Mouse (Mus musculus): ENCODE results near the gene Anxa6. TPM values are rescaled to one million over a fixed set of nuclear protein-coding genes. Genes with fewer than 3 reads are reported as not detected.

Gene Anxa6
- 14.3 and 38.3 TPM in 2 replicates for polyA plus RNA-seq (2014; fragmentation: Nextera tagmentation; extraction: Ambion mirVana)

- Histone ChIP-seq H3K4me3 (replicated peaks; ENCODE audit: low read depth, low read length) (peak within 1 kb of the TSS; percentile 43), H3K9ac (replicated peaks; ENCODE audit: low read length) (peak within 1 kb of the TSS; percentile 48), H3K36me3 (ENCODE audit: control insufficient read depth, insufficient read depth, low read length) (no peaks in the 10 kb centered on the region), H3K4me2 (ENCODE audit: low read length) (peak within 1 kb of the TSS; percentile 81), H3K27me3 (ENCODE audit: control insufficient read depth, insufficient read depth, low read length) (peaks cover 9% of the 10 kb centered on the region), H3K27ac (replicated peaks; ENCODE audit: low read depth, low read length) (no peak within 1 kb of the TSS), H3K9me3 (ENCODE audit: control insufficient read depth, low read length) (no peaks in the 10 kb centered on the region), H3K4me1 (ENCODE audit: control insufficient read depth, insufficient read depth, low read length) (peaks cover 10% of the 10 kb centered on the region; the same call in 1 of the 2 replicates)
- ATAC-seq (ENCODE audit: low FRiP score, low TSS enrichment) (peak; percentile 85), DNase-seq (peak; percentile 77)
- under 1% methylated on average over 41 of the region's 41 CpGs for WGBS
Measured at GRCm38 (mm10) chr11:55033040-55033660, at the start of gene Anxa6. TSS of gene Anxa6 (minus strand) at chr11:55033445.

DNA sequence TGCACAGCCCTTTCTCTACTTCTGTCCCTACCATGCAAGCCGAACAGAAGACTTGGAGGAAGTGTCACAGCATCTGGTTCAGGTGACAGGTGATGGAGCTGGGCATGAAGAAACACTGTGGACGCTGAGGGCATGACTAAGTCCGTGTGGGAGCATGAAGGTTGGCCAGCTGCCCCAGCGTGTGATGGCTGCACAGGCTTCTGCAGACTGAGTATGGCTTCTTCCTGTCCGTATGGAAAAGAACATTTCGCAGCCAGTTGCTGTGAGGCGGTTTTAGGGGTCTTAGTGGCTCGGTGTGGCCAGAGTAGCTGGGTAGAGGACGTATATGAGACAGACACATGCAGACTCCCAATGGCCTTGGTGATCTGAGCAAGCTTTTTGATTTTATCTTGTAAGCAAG, 48.0 kb upstream of the Anxa6 start:
- 92% methylated on average over 9 of the region's 9 CpGs for WGBS
- no peak overlapping the region for H3K4me3 ChIP-seq (replicated peaks; ENCODE audit: low read depth, low read length)
- no peak for DNase-seq

GRCm38 (mm10) chr11:55079180-55079579, 45.9 kb upstream of the Anxa6 start:
- no peak for DNase-seq
- H3K27me3 ChIP-seq (ENCODE audit: control insufficient read depth, insufficient read depth, low read length) = no peaks in the 10 kb centered on the region
- no peaks in the 10 kb centered on the region for H3K9me3 ChIP-seq (ENCODE audit: control insufficient read depth, low read length)
- H3K4me3 ChIP-seq (replicated peaks; ENCODE audit: low read depth, low read length) = no peak overlapping the region
- H3K27ac ChIP-seq (replicated peaks; ENCODE audit: low read depth, low read length) = no peak overlapping the region
- H3K4me1 ChIP-seq (ENCODE audit: control insufficient read depth, insufficient read depth, low read length) = no peaks in the 10 kb centered on the region
- 73% methylated on average over 4 of the region's 4 CpGs for WGBS
- H3K36me3 ChIP-seq (ENCODE audit: control insufficient read depth, insufficient read depth, low read length) = no peaks in the 10 kb centered on the region
- H3K4me2 ChIP-seq (ENCODE audit: low read length) = no peak overlapping the region
- no peak overlapping the region for H3K9ac ChIP-seq (replicated peaks; ENCODE audit: low read length)
- ATAC-seq (ENCODE audit: low FRiP score, low TSS enrichment) = no peak

More for the DNA sequence above, 48.0 kb upstream of the Anxa6 start:
- Histone ChIP-seq H3K4me1 (ENCODE audit: control insufficient read depth, insufficient read depth, low read length) (no peaks in the 10 kb centered on the region), H3K9me3 (ENCODE audit: control insufficient read depth, low read length) (no peaks in the 10 kb centered on the region), H3K4me2 (ENCODE audit: low read length) (no peak overlapping the region), H3K27ac (replicated peaks; ENCODE audit: low read depth, low read length) (no peak overlapping the region), H3K36me3 (ENCODE audit: control insufficient read depth, insufficient read depth, low read length) (no peaks in the 10 kb centered on the region), H3K27me3 (ENCODE audit: control insufficient read depth, insufficient read depth, low read length) (no peaks in the 10 kb centered on the region), H3K9ac (replicated peaks; ENCODE audit: low read length) (no peak overlapping the region)
- ATAC-seq (ENCODE audit: low FRiP score, low TSS enrichment) = no peak

DNA sequence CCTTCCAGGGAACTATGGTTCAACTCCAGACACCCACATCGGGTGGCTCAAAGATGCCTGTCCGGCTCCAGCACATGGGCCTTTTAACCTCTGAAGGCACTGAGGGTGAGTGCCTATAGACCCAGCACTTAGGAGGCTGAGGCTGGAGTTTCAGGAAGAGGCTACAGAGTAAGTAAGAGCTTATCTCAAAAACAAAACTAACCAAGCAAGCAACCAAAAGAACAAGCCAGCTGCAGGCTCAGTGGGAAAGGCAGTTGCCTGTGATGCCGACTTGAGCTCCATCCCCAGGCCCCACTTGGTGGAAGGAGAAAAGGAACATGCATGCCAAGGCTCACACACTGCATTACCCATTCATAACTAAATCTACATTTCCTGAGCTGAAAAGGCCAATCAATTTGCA, 45.3 kb upstream of the Anxa6 start:
- 58% methylated on average over 3 of the region's 3 CpGs for WGBS
- H3K9ac ChIP-seq (replicated peaks; ENCODE audit: low read length) = no peak overlapping the region
- H3K4me3 ChIP-seq (replicated peaks; ENCODE audit: low read depth, low read length) = no peak overlapping the region
- peak overlapping the region; percentile 86; the same call in 1 of the 2 replicates for H3K4me2 ChIP-seq (ENCODE audit: low read length)
- no peak for ATAC-seq (ENCODE audit: low FRiP score, low TSS enrichment)
- no peak for DNase-seq
- no peaks in the 10 kb centered on the region for H3K36me3 ChIP-seq (ENCODE audit: control insufficient read depth, insufficient read depth, low read length)
- no peaks in the 10 kb centered on the region for H3K4me1 ChIP-seq (ENCODE audit: control insufficient read depth, insufficient read depth, low read length)
- H3K27me3 ChIP-seq (ENCODE audit: control insufficient read depth, insufficient read depth, low read length) = no peaks in the 10 kb centered on the region
- H3K27ac ChIP-seq (replicated peaks; ENCODE audit: low read depth, low read length) = no peak overlapping the region
- H3K9me3 ChIP-seq (ENCODE audit: control insufficient read depth, low read length) = no peaks in the 10 kb centered on the region

DNA sequence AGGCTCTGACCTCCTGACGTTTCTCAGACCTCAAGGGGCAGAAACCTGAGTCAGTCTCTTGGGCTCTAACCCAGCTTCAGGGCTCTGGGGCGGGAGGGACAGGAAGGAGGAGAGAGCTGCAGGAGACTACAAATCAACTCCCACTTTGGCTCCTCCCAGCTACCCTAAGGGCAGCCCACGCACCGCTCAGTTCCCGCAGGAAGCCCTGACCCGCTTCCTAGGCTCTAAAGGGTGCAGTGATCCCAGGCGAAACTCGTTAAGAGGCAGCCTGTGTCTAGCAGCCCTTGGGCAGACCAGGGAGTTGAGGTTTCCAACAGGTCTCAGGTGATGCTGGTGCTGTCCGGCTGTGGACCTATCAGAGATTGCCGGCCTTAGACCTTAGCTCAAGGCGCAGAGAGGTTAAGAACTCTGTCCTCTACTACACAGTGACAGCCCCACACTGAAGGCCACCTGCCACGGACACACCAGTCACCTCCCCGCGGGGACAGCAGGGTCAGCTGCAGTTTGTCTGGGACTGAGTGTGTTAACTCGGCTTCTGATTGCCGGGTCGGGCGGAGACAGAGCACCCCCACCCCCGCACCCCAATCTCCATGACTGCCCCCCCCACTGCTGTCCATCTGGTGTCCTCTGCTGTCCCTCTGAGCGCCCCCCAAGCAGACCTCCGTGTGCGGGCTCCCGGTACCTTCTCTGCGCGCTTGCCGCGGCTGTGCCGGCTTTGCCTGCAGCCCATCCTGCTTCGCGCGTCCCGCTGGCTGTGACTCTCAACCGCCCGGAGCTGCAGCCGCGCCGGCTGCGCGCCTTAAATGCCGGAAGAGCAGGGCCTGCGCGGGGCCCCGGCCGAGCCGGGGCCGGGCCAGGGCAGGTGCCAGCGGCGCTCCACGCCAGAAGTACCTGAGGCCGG, 44.3 kb upstream of the Anxa6 start, which contains the start of gene Ccdc69:
Gene Ccdc69, minus strand, starts transcription at position 801 of the 901 bp plus-strand sequence.
- ATAC-seq (ENCODE audit: low FRiP score, low TSS enrichment) = peak; percentile 60; the same call in 1 of the 2 replicates
- Histone ChIP-seq H3K4me3 (replicated peaks; ENCODE audit: low read depth, low read length) (peak within 1 kb of the TSS; percentile 41), H3K36me3 (ENCODE audit: control insufficient read depth, insufficient read depth, low read length) (no peaks in the 10 kb centered on the region), H3K9ac (replicated peaks; ENCODE audit: low read length) (peak within 1 kb of the TSS; percentile 49), H3K9me3 (ENCODE audit: control insufficient read depth, low read length) (no peaks in the 10 kb centered on the region), H3K27ac (replicated peaks; ENCODE audit: low read depth, low read length) (no peak within 1 kb of the TSS), H3K4me2 (ENCODE audit: low read length) (peak within 1 kb of the TSS; percentile 86), H3K27me3 (ENCODE audit: control insufficient read depth, insufficient read depth, low read length) (no peaks in the 10 kb centered on the region), H3K4me1 (ENCODE audit: control insufficient read depth, insufficient read depth, low read length) (no peaks in the 10 kb centered on the region)
- DNase-seq = peak; percentile 79
- WGBS = 1% methylated on average over 50 of the region's 50 CpGs

DNA sequence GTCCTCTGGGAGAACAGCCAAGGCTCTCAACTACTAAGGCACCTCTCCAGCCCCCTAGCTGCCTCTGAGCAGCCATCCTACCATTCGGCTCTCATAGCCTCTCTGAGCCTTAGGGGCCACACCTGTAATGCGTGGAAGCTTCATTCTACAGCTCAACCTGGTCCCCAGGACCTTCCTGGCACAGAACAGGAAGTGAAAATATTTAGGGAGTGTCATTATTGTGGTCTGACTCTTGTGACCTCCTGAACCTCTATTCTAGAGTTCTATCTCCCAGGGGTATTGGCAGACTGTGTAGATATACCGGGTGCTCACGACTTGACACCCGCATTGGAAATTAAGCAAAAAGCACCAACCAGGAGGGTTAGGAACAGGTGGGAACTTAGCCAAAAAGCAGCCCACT, 43.0 kb upstream of the Anxa6 start:
- ATAC-seq (ENCODE audit: low FRiP score, low TSS enrichment) = no peak
- WGBS = 94% methylated on average over 5 of the region's 5 CpGs
- H3K27me3 ChIP-seq (ENCODE audit: control insufficient read depth, insufficient read depth, low read length) = no peaks in the 10 kb centered on the region
- H3K9me3 ChIP-seq (ENCODE audit: control insufficient read depth, low read length) = no peaks in the 10 kb centered on the region
- H3K4me1 ChIP-seq (ENCODE audit: control insufficient read depth, insufficient read depth, low read length) = no peaks in the 10 kb centered on the region
- no peak overlapping the region for H3K4me2 ChIP-seq (ENCODE audit: low read length)
- H3K36me3 ChIP-seq (ENCODE audit: control insufficient read depth, insufficient read depth, low read length) = no peaks in the 10 kb centered on the region
- no peak overlapping the region for H3K4me3 ChIP-seq (replicated peaks; ENCODE audit: low read depth, low read length)
- no peak overlapping the region for H3K27ac ChIP-seq (replicated peaks; ENCODE audit: low read depth, low read length)
- H3K9ac ChIP-seq (replicated peaks; ENCODE audit: low read length) = no peak overlapping the region
- no peak for DNase-seq

GRCm38 (mm10) chr11:55075602-55076001, 42.4 kb upstream of the Anxa6 start:
- no peak overlapping the region for H3K9ac ChIP-seq (replicated peaks; ENCODE audit: low read length)
- no peaks in the 10 kb centered on the region for H3K9me3 ChIP-seq (ENCODE audit: control insufficient read depth, low read length)
- H3K27ac ChIP-seq (replicated peaks; ENCODE audit: low read depth, low read length) = no peak overlapping the region
- ATAC-seq (ENCODE audit: low FRiP score, low TSS enrichment) = no peak
- H3K36me3 ChIP-seq (ENCODE audit: control insufficient read depth, insufficient read depth, low read length) = no peaks in the 10 kb centered on the region
- no peaks in the 10 kb centered on the region for H3K4me1 ChIP-seq (ENCODE audit: control insufficient read depth, insufficient read depth, low read length)
- H3K27me3 ChIP-seq (ENCODE audit: control insufficient read depth, insufficient read depth, low read length) = no peaks in the 10 kb centered on the region
- no peak for DNase-seq
- H3K4me3 ChIP-seq (replicated peaks; ENCODE audit: low read depth, low read length) = no peak overlapping the region
- no peak overlapping the region for H3K4me2 ChIP-seq (ENCODE audit: low read length)
- 74% methylated on average over 2 of the region's 2 CpGs for WGBS

GRCm38 (mm10) chr11:55073191-55073590, 39.9 kb upstream of the Anxa6 start:
- no peak overlapping the region for H3K9ac ChIP-seq (replicated peaks; ENCODE audit: low read length)
- 87% methylated on average over 10 of the region's 10 CpGs for WGBS
- no peak for ATAC-seq (ENCODE audit: low FRiP score, low TSS enrichment)

More at GRCm38 (mm10) chr11:55073191-55073590, 39.9 kb upstream of the Anxa6 start:
- H3K36me3 ChIP-seq (ENCODE audit: control insufficient read depth, insufficient read depth, low read length) = no peaks in the 10 kb centered on the region
- H3K4me1 ChIP-seq (ENCODE audit: control insufficient read depth, insufficient read depth, low read length) = no peaks in the 10 kb centered on the region
- no peak overlapping the region for H3K27ac ChIP-seq (replicated peaks; ENCODE audit: low read depth, low read length)
- H3K9me3 ChIP-seq (ENCODE audit: control insufficient read depth, low read length) = no peaks in the 10 kb centered on the region
- no peaks in the 10 kb centered on the region for H3K27me3 ChIP-seq (ENCODE audit: control insufficient read depth, insufficient read depth, low read length)
- no peak for DNase-seq
- no peak overlapping the region for H3K4me3 ChIP-seq (replicated peaks; ENCODE audit: low read depth, low read length)
- H3K4me2 ChIP-seq (ENCODE audit: low read length) = no peak overlapping the region
